Mouse (Mus musculus): ENCODE results near the gene Alg6.

- TF ChIP-seq CHD2 (IDR thresholded peaks at IDR 0.05; ENCODE audit: low read depth, low read length): no peak
- TF ChIP-seq ZNF384 (IDR thresholded peaks at IDR 0.05; ENCODE audit: low read depth, low read length): no peak
These were observed 436 bp downstream of the Alg6 start for GRCm38 (mm10) chr4:99715783-99716416.

Measured in ES-E14 (cell line).